Mouse (Mus musculus) CD4-positive, CD25-positive, alpha-beta regulatory T cell, adult 4 months (primary cell): Measurements from ENCODE around the gene Egfl7. TPM values are rescaled to one million over a fixed set of nuclear protein-coding genes. Genes with fewer than 3 reads are reported as not detected.
A peak's percentile ranks its signal among the peaks of the same experiment; 100 is the strongest.

ENCODE experiments used
- ATAC-seq: one replicate; pipeline ENCODE4 v1.8.0; 2017
- polyA plus RNA-seq, 2 experiments: library from polyadenylated mRNA; unstranded; fragments of 100-300 nt; shearing (Covaris generic); gene quantifications; one replicate each; pipeline ENCODE4 v1.2.1; 2017

Gene Egfl7
- polyA plus RNA-seq = not detected

DNA sequence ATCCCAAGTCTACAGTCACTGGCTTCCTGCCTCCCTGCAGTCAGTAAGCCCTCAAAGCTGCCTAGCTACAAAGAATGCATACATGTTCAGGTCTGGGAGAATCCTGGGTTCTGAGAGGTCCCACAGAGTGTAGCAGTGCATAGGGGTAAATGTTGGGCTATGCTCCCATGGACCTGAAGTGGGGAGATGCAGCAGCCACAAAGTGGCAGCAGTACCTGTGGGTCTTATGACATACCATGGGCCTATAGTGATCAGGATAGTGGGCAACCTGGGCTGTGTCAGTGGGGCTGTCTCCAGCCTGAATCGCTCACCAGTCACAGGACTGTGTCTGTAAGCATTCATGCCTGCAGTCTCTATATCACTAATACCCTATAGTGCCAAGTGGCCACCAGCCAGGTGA is at the start of gene Egfl7:
Gene Egfl7, plus strand, starts transcription at position 301 of the 400 bp plus-strand sequence.
- ATAC-seq = no peak

DNA sequence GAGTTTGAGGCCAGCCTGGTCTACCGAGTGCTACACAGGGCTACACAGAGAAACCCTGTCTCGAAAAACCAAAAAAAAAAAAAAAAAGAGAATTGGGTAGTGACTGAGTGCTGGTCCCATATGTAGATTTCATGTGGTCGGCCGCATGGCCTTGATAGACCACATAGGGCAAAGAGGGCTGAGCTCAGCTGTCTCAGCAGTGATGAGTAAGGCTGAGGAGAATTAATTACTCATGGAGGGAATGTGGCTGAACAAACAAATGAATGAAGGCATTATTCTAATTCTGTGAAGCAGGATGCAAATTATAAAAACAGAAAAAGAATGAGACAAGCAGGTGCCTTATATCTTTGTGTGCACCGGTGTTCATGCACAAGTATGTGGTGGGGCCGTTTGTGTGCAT is 48.0 kb upstream of the Egfl7 start:
- no peak for ATAC-seq

DNA sequence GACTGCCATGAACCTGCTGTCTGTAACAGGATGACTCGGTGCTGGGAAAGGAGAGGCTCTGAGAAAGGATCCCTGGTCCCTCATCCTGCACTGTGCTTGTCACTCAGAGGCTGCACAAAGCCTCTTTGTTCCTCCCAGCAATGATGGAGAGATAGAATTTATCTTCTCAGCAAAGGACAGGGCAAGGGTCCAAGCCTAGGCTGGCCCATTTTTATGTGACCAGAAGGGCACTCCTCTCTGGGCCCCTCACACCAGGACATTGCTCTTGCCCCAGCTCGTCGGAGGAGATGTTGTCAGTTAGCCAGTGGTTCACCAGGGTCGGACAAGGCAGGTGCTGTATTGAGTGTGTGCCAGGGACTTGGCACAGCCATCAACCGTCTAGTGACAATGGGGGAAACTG is 46.6 kb upstream of the Egfl7 start:
- no peak for ATAC-seq

DNA sequence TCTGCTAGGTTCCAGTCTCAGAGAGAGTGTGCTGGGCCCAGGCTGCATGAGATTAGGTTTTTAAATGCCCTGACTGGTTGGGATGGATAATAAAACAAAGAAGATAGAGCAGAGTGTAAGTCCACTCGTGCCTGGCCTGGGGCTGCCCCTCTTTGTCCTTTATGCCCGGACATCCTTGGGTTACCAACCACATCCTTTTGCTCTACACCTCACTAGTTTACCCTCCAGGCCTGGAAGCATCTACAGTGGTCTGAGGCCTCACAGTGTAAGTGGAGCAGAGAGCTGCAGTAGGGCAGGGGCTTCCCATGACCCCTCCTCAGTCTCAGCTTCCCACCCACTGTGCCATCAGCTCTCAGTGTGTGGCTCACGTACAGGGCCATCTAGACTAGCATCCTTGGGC is 45.7 kb upstream of the Egfl7 start:
- ATAC-seq = no peak

DNA sequence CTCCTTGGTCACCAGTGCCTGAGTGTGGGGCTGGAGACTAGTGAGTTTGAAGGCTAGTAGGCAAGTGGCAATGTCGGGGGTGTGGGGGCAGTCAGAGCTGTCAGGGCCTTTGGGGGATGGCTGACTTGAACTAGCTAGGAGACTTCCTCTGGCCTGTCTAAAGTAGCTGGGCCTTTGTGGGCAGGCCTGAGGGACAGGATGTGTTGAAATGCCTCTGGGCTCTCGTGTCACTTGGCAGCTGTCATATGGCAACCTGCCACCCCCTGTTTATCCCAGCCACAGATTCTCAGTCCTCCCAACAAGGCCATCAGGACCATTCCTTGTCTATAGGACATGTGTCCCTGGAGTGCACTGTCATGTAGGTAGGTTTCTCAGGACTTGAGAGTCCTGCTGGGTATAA is 45.2 kb upstream of the Egfl7 start:
- ATAC-seq = no peak

DNA sequence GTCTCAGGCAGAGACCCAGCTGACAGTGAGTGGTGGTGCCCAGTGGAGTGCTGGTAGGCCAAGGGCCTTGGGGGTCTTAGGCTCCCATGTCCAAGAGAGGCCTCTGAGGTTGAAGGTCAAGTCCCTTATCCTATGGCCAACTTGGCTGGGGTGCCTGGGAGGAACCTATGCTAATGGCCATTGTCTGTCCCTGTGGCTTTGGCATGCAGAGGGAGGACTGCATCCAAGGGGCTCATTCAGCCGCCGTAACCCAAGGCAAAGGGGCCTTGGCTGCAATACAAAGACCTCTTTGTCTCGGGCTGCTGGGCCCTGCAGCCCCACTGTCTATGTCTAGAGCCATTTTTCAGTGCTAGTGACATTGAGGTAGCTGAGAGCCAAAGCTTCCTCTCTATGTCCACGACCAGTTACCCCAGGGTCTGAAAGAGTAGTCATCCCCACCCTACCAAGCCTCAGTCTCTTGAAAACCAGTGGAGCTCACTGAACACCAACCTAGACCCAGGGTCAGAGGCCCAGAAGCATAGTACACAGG is 44.2 kb upstream of the Egfl7 start:
- no peak for ATAC-seq

DNA sequence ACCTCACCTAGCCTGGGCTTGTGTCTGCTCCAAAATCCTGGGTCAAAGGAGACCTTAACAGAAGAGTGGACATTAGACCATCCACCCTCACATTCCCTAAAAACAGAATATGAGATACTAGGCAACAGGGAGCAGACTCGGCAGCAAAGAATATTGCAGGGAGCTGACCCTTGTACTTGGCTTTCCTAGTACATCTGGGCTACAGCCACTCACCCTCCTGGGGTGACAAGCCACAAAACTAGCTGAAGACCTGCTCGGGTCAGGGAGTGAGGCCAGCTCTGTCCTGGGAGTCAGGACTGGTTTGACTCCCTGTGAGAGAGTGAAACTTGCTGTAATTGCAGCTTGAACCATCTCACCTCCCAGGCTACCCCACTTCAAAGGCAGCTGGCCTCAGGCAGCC is 40.3 kb upstream of the Egfl7 start:
- ATAC-seq = no peak

DNA sequence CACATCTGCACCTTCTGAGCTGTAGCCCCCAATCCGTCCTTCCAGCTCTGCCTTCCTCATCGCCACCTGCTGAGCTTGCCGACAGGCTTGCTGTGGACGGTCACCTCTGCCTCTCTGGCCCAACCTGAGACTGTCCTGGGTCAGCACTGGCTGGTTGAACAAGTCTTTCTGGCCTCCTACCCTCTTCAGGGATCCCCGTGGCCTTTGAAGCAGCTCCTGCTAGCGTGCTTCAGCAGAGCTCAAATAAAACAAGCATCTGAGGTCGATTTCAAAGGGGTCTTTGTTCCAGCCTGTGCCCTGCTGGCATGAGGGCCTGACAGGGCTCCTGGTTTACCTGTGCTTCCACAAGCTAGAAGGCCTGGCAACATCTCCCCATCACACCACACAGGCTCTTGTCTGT is 39.1 kb upstream of the Egfl7 start:
- ATAC-seq = no peak

DNA sequence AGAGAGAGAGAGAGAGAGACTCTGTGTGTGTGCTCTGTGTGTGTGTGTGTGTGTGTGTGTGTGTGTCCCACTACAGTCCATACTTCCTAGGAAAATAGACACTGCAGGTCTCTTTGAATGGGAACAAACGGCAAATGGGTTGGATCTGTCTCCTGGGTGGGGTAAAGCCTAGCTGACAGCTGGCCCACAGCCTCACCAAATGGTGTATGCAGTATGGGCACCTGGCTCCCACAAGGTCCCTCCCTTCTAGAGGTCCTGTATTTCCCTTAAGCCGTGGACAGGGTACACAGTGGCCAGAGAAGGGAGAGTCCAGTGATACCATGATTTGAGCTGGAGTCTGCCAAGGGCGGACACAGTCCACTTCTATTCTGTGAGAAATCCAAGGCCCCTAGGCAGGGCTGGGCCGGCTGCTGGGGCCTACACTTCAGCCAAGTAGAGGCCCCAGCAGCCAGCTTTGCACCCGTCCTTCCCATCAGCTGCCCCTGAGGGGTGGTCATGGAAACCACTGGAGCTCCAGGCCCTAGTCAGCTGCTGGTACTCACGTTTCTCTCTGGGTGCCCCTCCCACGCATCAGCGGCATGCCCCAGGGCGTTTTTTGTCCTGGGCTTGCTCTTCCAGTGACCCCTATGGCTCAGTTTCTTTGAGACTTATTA is 38.4 kb upstream of the Egfl7 start:
- ATAC-seq = no peak

DNA sequence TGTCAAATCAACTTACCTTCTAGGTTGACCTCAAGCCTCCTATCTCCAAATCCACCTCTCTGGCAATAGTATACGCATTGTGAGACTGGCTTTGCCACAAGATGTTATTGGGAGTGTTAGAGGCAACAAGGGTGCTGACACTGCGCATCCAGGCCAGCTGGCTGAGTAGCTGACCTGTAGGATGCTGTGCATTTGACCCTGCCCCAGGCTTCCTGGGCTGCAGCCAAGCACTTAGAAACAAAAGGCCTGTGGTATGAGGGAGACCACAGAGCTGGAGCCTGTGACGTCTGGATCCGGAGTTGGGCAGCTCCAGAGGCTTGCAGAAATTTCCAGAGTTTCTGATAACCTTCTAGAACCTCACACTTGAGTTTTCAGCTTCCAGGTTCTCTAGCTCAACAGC is 36.7 kb upstream of the Egfl7 start:
- ATAC-seq = no peak

DNA sequence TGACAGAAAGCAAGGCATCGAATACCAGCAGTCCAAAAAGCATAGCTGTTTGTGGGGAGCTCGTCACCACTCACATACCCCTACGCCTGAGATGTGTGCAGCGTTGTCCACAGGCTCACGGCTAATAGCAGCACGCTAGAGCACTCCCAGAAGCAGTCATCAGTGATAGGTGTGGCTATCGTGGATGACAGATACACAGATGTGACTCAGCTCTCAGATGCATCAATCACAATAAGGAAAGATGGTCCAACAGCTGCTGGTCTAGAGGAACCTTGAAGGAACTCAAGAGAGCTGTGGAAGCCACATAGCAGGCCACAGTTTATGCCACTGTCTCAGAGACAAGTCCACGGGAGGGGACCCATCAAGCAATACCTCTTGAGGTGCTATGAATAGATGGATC is 36.0 kb upstream of the Egfl7 start:
- ATAC-seq = no peak

DNA sequence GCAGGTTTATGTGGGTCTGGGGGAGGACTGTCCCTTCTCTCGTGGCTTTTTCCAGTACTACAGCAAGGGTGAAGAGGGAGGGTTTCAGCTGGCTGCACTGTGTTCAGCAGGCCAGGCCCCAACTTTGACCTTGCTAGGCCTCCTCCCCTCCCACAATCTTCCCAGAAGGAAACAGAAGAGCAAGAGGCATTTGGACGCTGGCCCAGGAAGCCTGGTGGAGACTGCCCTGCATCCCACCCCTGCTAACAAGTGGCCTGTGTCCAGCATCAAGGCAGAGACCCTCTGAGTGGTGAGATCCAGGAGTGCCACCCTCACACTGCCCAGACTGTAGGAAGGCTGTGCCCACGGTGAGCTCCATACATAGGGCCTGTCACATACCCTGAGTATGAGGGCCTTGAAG is 35.5 kb upstream of the Egfl7 start:
- no peak for ATAC-seq

DNA sequence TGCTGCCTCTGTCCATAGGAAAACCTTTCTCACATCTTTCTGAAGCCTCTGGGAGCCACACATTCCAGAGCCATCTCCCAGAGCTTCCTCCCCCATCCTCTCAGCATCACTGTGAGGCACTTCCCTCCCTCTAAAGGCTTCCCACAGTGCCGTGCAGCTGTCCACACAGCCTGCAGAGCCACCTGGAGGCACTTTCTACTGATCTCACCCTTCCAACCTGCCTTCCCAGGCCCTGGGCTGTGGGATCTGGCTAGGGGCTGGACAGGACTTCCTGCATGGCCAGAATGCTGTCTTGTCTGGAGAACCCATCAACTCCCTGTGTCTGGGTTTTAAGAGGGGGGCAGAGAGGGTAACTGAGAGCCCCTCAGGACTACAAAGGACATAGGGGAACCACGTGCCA is 32.3 kb upstream of the Egfl7 start:
- ATAC-seq = no peak

DNA sequence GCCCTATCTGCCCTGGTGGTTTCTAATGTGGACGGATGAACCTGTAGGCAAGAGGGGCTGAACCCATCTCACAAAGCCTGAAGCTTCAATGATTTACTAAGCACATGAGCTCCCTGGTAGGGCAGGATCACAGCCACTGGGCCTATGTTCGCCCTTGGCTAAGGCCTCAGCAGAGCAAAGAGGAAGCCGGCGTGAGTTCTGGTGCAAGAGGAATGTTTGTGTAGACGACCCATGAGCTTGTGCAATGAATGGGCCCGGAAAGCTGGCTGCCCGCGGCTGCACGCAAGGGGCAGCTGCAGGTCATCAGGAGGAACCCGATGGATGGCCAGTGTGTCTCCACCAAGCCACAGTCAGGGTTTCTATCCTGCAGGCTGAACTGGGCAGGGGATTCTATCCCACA is 30.0 kb upstream of the Egfl7 start:
- ATAC-seq = no peak

DNA sequence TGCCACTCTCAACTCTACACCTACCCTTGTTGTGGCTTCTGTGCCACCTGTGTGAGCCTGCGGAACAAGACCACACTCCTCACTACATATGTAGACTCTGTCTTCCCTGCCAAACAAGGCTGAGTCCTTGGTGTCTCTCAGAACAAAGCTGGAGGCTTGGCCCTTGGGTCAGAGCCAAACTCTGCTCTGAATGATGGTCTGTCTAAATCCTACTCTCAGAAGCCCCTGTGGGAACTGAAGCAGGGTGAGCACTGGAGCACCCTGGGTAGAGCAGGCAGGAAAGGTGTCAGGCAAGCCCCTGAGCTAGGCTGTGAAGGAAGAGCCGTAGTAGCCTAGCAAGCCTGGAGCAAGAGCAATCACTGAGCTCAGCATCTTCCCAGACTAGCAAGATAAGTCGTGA is 29.6 kb upstream of the Egfl7 start:
- no peak for ATAC-seq

DNA sequence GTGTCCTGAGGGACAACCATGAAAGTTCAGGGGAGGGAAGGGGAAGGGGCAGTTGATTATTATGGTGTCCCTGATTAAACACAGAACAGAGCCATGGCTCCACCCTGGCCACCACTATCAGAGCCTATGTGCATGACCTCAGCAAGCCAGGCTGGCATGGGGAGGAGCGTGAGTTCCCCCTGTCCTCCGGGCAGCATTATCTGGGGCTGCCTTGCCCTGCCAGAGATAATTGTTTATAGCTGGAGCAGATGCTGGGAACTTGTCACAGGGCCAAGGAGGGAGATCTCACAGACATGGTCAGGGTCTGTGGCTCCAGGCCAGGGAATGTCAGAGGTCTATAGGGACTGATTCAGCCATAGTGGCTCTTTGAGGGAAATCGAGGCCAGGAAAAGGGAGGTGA is 29.0 kb upstream of the Egfl7 start:
- ATAC-seq = no peak

DNA sequence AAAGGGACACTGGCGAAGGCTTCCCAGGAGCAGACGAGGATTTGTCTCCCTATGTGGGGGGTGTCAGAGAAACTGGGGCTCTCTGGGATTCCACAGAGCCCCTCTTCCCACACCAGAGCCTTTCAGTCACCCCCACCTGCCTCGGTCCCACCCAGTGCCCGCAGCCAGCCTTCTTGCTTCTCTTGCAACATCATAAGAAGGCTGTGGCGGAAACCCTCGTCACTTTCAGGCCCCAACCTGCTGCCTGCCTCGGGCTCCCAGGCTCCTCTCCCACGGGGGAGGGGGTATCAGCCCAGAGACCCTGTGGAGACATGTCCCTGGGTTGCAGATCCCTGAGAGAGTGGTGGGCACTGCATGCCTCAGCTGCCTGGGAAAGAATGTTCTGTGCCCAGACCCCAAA is 28.4 kb upstream of the Egfl7 start:
- no peak for ATAC-seq

DNA sequence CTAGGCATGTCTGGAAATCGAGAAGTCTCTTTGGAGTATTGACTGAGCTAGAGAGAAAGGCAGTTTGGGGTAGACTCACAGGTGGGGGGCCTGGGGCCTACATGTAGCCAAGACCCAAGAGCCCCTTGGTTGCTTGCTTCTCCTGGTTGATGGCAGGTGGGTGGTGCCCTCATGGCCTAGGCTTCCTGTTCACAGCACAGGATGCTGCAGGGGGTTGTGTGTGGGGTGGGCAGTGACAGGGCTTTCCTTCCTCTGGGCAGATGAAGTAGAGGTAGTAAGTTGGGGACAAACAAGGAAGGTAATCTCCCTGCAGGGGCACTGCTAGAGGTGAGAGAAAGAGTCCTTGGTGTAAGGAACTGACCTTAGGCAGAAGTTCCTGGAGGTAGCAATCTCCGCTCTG is 27.7 kb upstream of the Egfl7 start:
- no peak for ATAC-seq

DNA sequence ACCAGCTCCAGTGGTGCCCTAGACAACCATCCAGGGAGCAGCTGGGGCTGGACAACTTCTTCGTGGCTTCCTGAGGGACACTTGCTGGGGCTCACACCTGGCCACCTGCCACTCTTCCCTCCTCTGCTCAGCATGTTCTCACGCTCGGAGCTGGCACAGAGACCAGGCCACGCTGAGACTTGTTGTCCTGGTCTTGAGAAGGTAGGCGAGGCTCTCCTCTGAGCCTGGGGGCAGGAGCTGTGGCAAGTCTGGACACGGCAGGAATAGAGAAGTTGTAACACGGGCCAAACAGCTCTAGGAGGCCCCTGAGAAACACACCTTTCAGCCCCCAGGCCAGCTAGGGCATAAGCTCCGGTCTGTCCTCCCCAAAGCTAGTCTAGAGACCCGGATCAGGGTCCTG is 25.9 kb upstream of the Egfl7 start:
- no peak for ATAC-seq

DNA sequence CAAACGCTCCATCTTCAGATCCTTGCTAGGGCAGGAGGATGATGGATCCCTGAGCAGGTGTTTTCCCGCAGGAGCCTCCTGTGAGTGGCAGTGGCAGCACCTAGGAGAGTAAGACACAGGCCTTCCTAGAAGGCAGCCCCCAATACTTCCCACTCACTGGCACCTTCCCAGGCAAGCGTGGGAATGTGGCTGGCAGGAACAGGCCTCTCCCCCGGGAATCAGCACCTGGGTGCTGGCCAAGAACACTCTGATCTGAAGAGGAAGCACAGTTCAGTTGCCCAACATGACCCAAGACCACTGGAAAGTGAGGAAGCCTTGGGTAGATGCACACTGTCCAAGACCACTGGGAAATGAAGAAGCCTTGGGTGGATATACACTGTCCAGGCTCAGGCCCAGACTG is 24.7 kb upstream of the Egfl7 start:
- ATAC-seq = no peak

DNA sequence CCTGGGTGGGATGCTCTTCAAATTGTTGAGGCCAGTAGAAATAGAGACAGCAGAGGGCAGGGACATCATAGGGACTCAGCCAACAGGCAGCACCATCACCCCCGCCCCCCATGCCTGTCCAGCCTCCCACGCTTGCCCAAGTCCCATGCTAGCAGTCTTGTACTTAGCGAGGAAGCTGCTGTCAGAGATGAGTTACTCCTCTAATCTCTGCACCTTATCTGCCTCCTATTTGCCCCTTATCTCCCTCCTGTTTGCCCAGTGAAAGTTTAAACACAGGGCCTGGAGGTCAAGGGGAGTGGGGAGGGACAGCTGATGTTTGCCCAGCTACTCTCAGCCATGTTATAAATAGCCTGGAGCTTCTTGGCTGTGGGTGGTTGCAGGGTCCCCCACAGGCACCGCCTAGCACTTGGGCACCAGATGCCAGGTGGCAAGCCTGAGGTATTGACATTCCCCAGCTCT is 23.2 kb upstream of the Egfl7 start:
- ATAC-seq = no peak

DNA sequence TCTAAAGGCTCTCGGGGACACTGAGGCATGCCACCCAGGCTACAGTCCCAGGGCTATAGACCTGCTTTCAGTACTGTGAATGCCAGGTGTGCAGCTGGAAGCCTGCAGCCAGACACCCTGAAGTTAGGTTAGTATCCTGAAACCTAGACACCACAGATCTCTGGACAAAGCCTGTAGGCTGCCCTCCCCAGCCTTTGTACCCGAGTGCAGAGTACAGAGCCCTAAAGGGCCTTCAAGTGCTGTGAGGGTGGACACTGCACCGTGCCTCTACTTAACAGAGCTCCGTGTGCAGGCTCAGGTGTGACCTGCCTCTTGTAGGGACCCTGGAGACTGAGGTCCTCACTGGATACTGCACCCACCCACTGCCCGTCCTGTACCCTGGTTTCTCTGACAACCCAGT is 19.3 kb upstream of the Egfl7 start:
- no peak for ATAC-seq

DNA sequence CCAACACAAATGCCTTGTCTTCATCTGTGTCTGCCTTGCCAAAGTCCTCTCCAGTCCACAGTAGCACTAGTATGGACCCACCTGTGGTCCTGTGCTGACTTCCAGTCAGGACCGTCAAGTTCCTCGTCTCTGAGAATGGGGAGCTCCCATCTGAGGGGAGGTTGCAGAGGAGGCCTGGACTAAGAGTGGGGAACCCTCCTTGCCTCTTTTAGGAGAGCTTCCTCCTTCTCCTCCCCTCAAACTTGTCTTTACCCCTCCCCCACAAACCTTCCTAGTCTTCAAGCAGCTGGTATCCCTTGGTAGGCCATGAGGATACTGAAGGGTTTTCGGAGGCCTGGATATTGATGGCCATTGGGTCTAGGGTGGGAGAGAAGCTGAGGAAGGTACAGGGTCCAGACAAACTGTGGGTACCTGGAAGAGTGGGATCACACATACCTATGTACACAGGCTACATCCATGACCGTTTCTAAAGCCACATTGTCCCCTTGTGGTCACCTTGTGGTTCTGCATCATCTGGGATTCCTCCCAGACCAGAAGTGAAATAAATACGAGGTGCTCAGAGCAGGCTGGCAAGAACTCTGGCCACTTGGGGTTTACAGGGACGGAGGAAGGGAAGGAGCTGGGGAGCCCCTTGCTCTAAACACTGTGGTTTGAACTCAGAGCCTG is 18.3 kb upstream of the Egfl7 start:
- ATAC-seq = peak; percentile 45

DNA sequence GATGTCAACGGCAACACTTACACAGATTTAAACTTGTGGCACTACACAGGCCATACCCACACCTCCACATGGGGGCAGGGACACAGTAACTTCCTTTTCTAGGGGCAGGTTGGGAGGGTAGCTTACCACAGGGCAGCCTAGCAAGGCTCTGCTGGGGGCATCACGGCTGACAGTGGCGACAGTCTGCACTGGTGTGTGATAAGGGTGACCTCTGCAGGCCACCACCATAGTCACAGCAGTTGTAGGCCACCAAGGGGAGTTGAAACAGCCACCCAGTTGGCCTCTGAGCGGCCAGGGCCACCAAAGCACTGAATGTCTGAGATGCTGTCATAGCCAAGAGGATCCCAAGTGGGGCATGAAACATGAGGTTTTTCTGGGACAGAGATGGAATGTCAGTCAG is 13.6 kb upstream of the Egfl7 start:
- peak; percentile 92 for ATAC-seq

DNA sequence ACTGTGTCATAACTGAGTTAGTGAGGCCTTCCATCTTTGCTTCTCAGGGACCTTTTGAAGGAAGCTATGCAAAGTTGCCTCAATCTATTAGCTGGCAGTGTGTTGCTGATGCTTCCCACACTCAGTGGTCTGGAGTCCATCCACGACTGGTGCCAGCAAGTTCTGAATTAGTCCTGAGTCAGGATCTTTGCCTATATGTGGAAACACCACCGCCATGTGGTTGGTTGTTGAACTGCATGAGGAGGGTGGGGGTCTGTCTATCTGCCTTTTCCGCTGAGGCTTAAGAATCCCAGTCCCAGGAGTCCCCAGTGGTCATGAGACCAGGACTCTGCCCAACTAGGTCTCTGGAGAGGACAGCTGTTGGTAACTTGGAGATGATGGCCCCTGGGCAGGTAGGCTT is 9.8 kb upstream of the Egfl7 start:
- no peak for ATAC-seq
